Mouse (Mus musculus): ENCODE results near the gene Lsr.

- TF ChIP-seq CTCF (conservative IDR thresholded peaks at IDR 0.05; ENCODE audit: low read length) (peak; percentile 51), NANOG (IDR thresholded peaks at IDR 0.05; ENCODE audit: borderline replicate concordance, low read length) (no peak), POU5F1 (IDR thresholded peaks at IDR 0.05; ENCODE audit: borderline replicate concordance, low read length) (no peak)
These were observed 431 bp upstream of the Lsr start, which contains the start of gene Fam187b for GRCm38 (mm10) chr7:30973501-30974289.
